Mouse (Mus musculus) adrenal gland, adult (tissue): ENCODE results near the gene Spock2.
A peak's percentile ranks its signal among the peaks of the same experiment; 100 is the strongest.

ENCODE experiments used
- DNase-seq, 2 experiments: peaks; one replicate each; pipeline ENCODE4 v3.0.0; 2022 to 2023; ENCODE audit warnings: low spot score in 1 of 2; ENCODE audit not compliant: inconsistent age in 2 of 2

Gene Spock2

DNA sequence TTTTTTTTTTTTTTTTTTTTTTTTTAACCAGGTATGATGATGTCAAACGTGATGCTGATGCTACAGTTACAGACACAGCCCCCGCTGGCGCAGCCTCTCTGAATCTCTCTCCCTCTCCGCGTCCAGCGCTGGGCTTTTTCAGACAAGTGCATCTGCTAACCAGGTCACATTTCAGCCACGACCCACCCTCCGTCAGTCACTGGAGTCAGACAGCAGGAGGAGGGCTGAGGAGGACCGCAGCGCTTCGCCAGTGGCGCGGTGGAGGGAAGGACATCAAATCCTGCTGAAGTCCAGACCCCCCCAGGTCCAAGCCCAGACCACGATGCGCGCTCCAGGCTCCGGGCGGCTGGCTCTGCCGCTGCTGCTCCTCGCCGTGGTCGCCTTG is at the start of gene Spock2:
TSS of gene Spock2 (plus strand) at position 74 of the 385 bp plus-strand sequence.
- DNase-seq = peak; percentile 60 to 77

DNA sequence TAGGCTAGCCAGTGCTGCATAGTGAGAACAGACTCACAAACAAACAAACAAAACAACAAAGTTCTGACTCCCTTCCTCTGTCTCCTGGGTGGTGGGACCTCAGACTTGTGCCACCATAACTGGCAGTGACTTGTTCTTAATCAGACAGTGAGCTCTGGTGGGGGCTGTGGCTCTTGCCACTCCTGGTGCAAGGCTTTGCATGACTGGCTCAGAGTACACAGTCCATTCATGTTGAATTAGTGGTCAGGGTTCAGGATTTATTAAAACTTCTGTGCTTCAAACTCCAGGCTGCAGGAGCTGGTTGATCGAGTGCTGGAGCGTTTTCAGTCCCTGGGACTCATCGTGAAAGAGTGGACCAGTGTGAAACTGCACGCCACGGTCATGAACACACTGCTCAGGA is 43.8 kb upstream of the Spock2 start:
- DNase-seq = no peak

DNA sequence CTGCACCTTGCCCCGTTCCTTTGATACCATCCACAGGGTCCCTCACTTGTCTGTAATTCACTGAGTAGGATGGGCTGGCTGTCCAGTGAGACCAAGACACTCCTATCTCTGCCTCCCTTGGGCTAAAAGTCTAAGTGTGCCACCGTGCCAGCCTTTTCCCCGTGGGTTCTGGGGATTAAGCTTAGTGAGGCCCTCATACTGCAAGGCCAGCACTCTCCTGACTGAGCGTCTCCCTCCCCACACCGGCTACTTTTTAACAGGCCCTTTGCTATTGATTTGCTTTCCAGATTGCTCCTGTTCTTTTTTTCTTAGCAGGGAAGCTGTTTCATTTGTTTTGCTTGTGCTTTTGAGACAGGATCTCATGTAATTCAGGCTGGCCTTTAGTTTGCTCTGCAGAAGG is 43.1 kb upstream of the Spock2 start:
- DNase-seq = peak in 1 of 2 experiments; percentile 65

DNA sequence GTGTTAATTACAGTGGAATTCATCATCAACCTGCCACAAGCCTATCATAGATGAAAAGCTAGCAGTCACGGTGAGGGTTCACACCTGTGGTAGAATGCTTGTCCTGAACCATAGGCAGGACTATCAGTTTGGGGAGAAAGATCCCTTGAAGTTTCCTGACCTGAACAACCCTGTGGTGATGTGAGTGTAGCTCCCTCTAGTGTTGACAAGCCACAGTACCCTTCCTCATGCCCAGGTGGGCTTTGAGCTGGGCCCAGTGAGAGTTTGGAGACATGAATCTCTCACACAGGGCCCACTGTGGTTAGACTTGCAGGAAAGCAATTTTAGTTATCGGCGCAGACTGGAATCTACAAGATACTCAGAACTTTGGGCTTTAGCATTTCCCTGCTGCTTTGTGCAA is 39.5 kb upstream of the Spock2 start:
- peak; percentile 46 to 79 for DNase-seq

DNA sequence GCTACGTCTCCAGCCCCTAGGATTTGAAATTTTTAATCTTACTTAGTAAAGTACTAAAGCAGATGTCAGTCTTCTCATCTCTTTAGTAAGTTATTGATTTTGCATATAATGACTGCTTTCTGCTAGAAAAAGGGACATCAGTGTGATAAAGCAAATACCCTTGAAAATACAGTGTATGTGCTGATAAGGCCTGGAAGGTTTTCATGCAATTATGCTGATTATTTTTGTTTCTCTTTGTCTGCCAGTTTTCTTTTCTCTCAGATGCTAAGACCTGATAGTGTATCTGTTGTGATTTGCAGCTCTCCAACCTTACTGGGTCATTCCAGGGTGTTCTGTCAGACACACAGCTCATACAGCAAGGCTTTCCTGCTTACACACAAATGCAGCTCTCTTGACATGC is 30.9 kb upstream of the Spock2 start:
- no peak for DNase-seq

DNA sequence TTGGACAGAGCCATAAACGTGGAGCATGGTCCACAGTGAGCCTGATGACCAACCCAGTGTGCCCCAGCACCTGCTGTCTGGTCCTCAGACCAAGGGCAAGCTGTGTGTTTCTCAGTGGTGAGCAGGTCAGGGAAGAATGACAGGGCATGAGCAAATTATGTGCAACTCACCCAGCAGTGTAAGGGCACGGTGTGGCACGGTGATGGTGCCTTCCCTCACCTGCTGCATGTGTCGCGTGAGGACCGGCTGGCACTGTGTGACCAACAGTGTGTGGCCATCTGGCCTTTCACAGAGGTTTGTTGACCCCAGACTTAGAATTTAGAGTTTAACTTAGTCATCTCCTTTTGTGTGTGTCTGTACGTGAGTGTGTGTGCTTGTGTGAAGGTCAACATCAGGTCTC is 28.8 kb upstream of the Spock2 start:
- peak in 1 of 2 experiments; percentile 41 for DNase-seq

DNA sequence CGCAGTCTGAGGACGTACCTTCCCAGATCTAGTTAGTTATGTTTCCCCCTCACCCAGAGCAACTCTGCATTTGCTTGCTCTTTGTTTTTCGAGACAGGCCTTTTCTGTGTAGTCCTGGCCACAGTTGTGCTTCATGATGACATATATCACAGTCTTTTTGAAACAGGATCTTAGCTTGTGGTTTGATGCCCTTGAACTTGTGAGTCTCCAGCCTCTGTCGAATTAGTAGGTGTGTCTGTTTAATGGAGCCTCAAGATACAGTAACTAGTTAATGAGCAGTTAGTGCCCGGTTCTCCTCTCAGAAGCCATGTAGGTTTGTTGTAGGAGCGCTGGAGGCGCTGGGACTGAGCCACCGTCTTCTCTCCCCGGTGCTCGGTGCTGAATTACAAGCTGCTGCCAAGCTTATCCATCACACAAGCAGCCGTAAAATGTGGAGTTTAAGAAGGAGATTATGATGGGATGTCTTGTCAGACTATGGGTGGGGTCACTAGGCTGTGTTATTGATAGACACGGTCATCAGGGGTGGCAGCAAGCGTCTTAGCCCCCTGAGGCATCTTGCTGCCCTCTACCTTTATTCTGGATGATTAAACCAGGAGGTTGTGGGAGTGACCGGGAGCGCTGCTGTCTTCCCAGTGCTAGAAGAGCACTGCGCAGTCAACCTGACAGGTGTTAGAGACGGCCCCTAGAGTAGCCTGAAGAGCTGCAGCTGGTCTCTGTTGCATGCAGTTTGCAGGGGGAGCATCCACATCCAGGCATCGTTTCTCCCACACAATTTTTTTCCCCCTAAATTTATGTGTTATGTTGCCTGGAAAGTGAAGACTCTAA is 28.1 kb upstream of the Spock2 start:
- peak in 1 of 2 experiments; percentile 62 for DNase-seq

DNA sequence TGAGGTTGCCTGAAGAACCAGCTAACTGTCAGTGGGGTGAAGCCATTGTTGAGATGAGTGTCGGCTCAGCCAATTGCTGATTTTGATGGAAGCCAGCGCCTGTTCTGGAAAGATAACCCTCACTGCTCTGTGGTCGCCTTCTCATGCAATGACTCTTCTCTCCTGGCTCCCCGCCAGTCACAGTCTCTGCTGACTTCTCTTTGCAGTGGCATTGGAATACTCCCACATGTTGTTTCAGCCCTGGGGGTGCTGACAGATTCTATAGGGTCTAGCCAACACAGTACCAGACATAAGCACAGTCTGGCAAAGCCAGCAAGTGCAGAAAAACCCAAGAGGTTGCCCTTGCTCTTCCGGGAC is 27.5 kb upstream of the Spock2 start:
- DNase-seq = peak; percentile 86 to 92

DNA sequence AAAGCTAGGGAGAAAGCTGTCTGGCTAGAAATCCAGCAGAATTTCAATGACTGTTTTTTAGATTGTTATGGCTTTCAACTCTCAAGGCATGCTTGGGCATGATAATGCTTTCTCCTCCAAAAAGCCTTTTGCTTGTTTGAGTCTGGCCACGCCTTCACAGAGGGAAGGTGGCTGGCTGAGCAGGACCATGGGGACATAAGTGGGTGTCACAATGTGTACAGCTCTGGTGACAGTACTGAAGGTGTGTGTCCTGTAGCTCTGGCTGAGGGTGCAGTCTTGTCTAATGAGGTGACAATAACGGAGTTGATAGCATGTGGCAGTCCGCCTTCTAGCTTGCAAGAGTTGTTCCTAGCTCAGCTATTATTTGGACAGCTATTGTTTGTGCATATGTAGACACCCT is 25.8 kb upstream of the Spock2 start:
- DNase-seq = peak in 1 of 2 experiments; percentile 29

DNA sequence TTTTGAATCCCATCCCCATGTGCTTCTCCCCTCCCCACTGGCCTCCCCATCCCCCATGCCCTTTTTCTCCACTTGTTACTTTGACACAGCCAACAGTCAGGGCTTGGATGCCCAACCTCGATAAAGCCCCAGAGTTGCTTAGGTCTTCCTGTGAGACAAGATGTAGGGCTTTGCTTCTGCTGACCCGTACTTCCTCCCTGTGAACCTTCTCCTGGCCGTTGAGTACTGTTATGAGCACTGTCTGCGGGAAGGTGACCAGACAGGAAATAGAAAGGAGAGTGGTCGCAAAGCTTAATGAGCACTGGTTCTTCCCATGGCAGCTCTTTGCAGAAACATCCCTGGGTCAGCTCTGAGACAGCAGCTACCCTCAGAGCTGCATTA is 25.4 kb upstream of the Spock2 start:
- DNase-seq = peak in 1 of 2 experiments; percentile 56

DNA sequence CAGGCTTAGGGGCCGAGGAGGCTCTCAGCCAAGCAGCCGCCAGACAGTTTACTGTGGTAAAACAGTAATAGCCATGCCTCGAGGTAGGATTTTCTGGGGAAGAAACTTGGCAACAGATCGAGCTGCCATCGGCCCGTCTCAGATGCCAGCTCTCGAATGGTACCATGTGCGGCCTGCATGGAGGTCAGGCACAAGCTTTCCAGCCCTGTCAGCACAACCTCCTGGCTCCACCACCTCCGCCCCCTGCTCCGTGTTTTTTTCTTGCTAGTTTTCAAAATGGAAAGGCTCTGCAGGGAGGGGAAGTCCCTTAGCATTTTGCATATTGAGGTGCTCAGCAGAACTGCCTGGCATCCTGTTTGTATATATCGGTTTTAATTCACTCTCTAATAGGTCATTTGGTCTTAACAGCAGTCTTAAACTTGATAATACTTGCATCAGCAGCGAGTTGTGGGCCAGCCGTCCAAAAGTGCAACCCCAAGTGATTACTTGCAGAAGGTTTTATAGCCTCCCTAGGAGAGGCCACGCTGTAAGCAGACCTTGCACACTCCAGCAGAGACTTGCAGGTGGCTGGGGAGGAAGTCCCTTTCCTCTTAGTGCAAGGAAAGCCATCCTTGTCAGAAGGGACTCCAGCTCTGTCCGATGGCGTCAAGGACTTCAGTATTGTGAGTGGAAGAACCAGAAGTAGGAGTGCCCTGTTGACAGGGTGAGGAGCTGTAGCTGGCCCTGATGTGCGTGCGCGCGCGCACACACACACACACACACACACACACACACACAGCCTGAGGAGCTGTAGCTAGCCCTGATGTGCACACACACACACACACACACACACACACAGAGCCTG is 24.8 kb upstream of the Spock2 start:
- peak in 1 of 2 experiments; percentile 63 for DNase-seq

DNA sequence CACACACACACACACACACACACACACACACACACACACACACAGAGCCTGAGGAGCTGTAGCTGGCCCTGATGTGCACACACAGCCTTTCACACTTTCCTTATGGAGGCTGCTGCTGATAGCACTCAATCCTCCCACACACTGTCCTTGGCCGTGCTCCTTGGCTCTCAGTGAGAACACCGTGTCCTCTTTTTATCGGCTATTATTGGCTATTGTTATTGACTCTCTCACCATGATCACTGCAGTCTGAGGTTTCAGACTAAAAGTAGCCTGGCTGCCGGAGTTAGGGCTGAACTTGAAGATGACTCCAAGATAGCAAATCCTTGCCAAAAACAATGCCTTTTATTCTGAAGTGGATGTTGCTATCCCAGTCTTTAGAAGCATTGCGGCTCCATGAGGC is 24.1 kb upstream of the Spock2 start:
- peak; percentile 84 to 89 for DNase-seq

DNA sequence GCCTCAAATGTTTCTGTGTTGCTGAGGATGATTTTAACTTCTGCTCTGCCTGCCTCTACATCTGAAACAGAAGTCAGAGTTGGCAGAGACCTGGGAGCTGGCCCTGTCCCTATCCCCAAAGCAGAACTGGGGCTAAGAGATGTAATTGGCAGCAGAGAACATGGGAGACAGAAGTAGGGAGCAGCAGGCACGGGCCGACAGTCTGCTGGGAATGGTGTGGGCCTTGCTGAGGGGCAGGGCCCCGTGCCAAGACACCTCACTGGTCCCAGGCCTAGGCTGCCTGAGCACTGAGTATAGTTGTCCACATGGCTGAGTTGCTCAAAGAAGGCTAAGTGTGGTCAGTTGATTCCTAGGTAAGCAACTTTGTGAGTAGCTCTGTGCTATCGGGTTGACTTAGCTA is 22.0 kb upstream of the Spock2 start:
- no peak for DNase-seq

DNA sequence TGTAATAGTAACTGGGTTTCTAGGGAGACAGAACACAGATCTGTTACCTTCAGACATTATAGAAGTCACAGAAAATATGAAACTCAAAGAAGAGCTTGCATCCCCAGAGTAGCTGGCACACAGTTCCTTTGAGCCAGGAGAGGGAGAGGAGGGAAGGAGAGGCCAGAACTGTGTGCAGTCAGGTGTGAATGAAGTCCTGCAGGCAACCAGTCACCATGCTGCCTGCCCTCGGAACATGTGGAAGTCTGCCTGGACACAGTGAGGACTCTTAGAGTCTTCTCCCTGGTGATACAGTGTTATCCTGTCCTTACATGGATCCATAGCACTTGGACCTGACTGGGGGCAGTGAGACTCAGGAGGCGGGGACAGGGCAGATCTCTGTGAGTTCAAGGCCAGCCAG is 13.7 kb upstream of the Spock2 start:
- no peak for DNase-seq

DNA sequence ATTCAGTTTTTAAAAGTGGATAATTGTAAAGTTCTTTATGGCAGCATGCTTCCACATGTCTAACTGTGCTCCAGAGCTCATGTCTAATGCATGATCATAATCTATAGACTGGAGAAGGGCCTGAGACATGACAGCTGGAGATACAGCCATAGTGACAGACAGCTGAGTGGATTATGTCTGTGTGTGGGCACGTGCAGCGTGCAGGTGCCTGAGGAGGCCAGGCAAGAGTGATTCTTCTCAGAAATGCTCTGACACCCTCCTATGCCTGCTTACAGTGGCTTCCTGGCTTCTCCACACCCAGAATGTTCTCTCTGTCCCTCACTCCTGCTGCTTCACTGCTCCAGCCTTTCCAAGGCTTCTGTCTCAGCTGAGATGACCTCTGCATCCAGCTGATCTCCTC is 12.3 kb upstream of the Spock2 start:
- DNase-seq = no peak

DNA sequence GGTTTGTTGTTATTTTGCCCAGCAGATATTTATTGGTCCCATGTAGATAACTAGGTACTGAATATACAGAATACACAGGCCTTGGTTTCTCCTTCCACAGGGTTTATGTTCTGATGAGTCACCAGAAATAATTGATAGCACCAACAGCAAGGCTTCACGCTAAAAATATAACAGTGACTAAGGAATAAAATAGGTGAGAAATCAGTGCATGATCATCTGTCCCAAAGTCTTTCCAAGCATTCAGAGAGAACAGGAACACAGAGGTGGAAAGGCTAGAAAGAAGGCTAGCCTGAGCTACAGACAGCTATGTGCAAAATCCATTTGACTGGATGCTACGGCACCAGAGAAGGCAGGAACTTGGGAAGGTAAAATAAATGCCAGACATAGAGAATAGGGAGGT is 10.5 kb upstream of the Spock2 start:
- peak in 1 of 2 experiments; percentile 52 for DNase-seq

DNA sequence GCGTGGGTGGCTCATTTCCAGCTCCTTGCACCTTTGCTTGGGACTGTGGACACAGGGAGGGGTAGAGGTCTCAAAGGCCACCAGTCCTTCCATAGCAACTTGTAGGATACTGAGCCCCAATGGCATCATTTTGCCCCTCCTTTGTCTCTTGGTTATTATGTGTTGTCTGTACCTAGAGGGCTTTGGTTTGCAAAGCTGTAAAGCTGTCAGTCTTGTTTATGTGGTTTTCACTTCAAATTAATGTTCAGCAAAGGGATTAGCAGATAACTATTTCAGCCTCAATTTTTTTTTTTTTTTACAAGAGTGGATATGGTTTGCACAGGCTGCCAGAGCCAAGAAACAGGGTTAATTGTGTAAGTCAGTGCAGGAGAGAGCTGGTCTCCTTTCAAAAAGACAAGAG is 9.7 kb upstream of the Spock2 start:
- no peak for DNase-seq

DNA sequence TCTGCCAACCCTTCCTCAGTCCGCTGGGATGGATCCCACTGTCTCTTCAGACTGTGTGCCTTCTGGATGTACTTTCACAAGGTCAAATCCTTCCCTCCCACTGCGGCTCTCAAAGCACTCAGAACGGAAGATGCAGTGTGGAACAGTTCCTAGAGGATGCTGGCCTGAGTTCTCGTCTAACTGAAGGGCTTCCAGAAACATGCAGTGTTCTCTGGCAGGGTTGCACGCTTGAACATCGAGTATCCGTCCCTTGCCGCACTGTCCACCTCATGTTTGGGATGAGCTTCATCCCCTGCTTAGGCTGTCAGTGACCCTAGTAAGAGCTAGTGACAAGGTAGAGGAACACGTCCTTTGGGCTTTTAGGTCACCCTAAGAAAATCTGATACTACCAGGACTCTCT is 8.9 kb upstream of the Spock2 start:
- no peak for DNase-seq

DNA sequence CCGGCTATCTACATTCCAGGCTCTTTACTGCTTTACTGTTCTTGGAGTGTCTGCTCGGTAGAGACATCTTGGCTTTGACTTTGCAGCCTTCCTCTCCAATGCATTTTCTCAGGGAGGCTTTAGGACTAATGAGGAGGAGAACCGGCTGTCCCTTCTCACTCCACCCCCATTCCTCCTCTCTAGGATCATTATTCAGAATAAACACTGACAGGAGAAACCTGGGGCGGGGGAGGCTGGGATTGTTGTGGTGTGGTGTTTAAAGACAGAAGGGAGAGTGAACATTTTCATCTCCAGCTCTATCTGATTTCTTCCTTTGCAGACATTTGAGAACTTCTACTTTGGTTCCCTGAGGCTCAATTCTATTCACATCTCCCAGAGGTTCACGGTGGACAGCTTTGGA is 8.2 kb upstream of the Spock2 start:
- DNase-seq = no peak

DNA sequence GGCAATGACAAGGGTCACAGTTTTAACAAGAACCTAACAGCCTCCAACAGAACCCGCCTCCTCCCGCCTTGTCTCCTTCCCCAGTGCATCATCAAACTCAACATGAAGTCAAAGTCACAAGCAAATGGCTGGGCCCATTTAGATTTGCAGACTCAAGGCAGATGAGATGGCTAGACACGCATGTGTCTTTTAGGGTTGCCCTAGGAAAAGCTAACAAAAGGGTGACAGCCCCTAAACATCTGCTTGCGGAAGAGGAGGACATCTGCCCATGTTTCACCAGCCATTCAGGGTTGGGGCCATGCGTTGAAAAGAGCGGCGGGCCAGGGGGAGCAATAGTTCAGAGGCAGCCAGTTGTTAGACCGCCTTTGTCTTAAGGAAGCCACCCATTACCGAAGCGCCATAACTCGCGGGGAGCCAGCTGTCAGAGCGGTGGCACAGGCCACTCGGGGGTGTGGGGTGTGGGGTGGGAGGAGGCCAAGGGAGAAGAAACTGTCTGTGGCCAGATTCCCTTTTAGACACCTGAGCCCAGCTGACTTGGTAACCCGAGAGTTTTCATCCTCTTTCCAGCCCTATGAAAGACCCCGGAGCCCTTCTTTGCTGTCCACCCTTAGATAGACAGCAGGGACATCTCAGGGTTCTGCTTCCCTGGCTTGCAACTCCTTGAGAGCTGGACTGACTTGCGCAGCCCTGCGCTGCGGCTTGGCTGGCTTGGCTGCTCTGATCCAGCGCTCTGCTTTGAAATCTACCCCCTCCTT is 451 bp upstream of the Spock2 start:
- peak in 1 of 2 experiments; percentile 47 for DNase-seq

DNA sequence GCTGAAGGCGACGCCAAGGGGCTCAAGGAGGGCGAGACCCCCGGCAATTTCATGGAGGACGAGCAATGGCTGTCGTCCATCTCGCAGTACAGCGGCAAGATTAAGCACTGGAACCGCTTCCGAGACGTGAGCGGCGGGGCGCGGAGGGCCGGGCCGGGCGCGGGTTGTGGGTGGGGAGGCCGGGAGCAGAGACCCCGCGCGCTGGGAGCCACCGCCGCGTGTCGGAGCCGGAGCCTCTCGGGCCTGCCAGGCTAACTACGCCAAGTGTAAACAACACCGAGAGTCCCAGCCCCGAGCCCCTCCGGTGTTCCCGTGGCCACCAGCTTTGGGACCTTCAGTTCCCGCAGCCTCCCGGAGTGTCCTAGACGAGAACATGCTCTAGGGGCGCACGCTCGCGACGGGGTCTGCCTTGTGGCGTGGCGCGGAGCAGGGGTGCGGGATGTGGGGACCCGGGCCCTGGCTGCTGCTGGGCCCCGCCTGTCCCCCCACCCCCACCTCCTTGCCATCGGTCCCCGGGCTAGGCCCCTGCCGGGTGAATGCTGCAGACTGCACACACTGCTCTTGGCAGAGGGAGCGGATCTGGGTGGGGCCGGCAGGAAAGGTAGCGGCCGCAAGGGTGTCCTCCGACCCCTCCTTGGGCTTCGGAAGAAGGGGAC is 640 bp downstream of the Spock2 start:
- DNase-seq = peak; percentile 46 to 78
